Mouse (Mus musculus): ENCODE measurements around the gene Icam5.

- TF ChIP-seq CTCF (IDR thresholded peaks at IDR 0.05) (no peak), POLR2A (IDR thresholded peaks at IDR 0.05; ENCODE audit: insufficient read depth, low read depth, low read length) (no peak)
Observed at GRCm38 (mm10) chr9:21081127-21081526, 49.3 kb downstream of the Icam5 start.

Data from heart, adult 2 months (tissue).